Mouse (Mus musculus) liver, postnatal 0 days (tissue): ENCODE measurements around the gene Fam189b. TPM values are rescaled to one million over a fixed set of nuclear protein-coding genes. Genes with fewer than 3 reads are reported as not detected.

Experiments used
- ATAC-seq: fragments of 200-750 bp; cut with Nextera tagmentation; 2 replicates; pipeline ENCODE4 v1.8.0; 2017; ENCODE audit warnings: mild to moderate bottlenecking, moderate library complexity
- DNase-seq: peaks from one replicate; pipeline ENCODE4 v3.0.0-alpha.2; 2016
- H3K27ac ChIP-seq: fragments of 300-500 bp; sonication (generic); 2 replicates; pipeline ENCODE4 v1.5.1; 2014; ENCODE audit warnings: antibody characterized with exemption, moderate library complexity, mild to moderate bottlenecking, low read depth
- H3K27me3 ChIP-seq: fragments of 300-500 bp; sonication (generic); 2 replicates; pipeline ENCODE4 v1.6.1; 2014; ENCODE audit warnings: low read length, control low read depth, mixed read lengths; ENCODE audit not compliant: insufficient read depth
- H3K36me3 ChIP-seq: fragments of 300-500 bp; sonication (generic); replicated peaks from 2 replicates; pipeline ENCODE4 v1.6.1; 2014; ENCODE audit warnings: mild to moderate bottlenecking, control low read depth, low read length, moderate library complexity, mixed read lengths; ENCODE audit not compliant: insufficient read depth
- H3K4me1 ChIP-seq: fragments of 300-500 bp; sonication (generic); 2 replicates; pipeline ENCODE4 v1.6.1; 2014; ENCODE audit warnings: antibody characterized with exemption, mild to moderate bottlenecking, control low read depth; ENCODE audit not compliant: insufficient read depth
- H3K4me2 ChIP-seq: fragments of 300-500 bp; sonication (generic); 2 replicates; pipeline ENCODE4 v1.6.1; 2014; ENCODE audit warnings: low read depth, mild to moderate bottlenecking, low read length, moderate library complexity, mixed read lengths
- H3K4me3 ChIP-seq: fragments of 300-500 bp; sonication (generic); 2 replicates; pipeline ENCODE4 v1.5.1; 2014; ENCODE audit warnings: low read depth, low read length
- H3K9ac ChIP-seq: fragments of 300-500 bp; sonication (generic); replicated peaks from 2 replicates; pipeline ENCODE4 v1.6.1; 2014; ENCODE audit warnings: mild to moderate bottlenecking, moderate library complexity
- H3K9me3 ChIP-seq: fragments of 300-500 bp; sonication (generic); 2 replicates; pipeline ENCODE4 v1.6.1; 2016; ENCODE audit warnings: mild to moderate bottlenecking, control low read depth, low read length, mixed read lengths
- CTCF ChIP-seq: sonication (generic); IDR thresholded peaks from 2 replicates; pipeline ENCODE4 v1.5.1; 2016; ENCODE audit warnings: antibody characterized with exemption, low read depth
- EP300 ChIP-seq: IDR thresholded peaks from 2 replicates; pipeline ENCODE4 v1.6.1; 2016; ENCODE audit warnings: antibody characterized with exemption, low read depth, mild to moderate bottlenecking
- WGBS: fragments of 180-500 bp; shearing (Covaris S2); extraction: QIAGEN DNeasy Blood & Tissue Kit; methylation state at CpG from one replicate; pipeline ENCODE4 v1.1.7; 2014; ENCODE audit not compliant: insufficient replicate concordance; 5-methylcytosine and 5-hydroxymethylcytosine counted together
- polyA plus RNA-seq: library from polyadenylated mRNA; unstranded; fragments of >200 nt; fragmentation: Nextera tagmentation; extraction: Ambion mirVana; gene quantifications from 2 replicates; pipeline ENCODE4 v1.2.1, GENCODE M21; 2015

Fam189b gene
- polyA plus RNA-seq, 1 experiment from 2014 or later = 2.1 TPM

GRCm38 (mm10) chr3:89164506-89165267, 18.3 kb upstream of the Fam189b start, which contains the start of gene Clk2:
Gene Clk2, plus strand, starts transcription at chr3:89164795.
- Histone ChIP-seq H3K4me2 (peak within 1 kb of the TSS; percentile 78), H3K9me3 (no peaks in the 10 kb centered on the region), H3K4me1 (peaks cover 23% of the 10 kb centered on the region), H3K27me3 (peaks cover under 1% of the 10 kb centered on the region), H3K36me3 (peaks cover 31% of the 10 kb centered on the region), H3K9ac (peak within 1 kb of the TSS; percentile 93), H3K4me3 (peak within 1 kb of the TSS; percentile 94), H3K27ac (peak within 1 kb of the TSS; percentile 96)
- no peak for TF ChIP-seq CTCF
- TF ChIP-seq EP300 = no peak
- under 1% methylated on average over 57 of the region's 79 CpGs for WGBS
- peak; percentile 97 for DNase-seq
- peak; percentile 98 for ATAC-seq

- no peaks in the 10 kb centered on the region for H3K27me3 ChIP-seq
- no peak for ATAC-seq
- DNase-seq = no peak
- no peaks in the 10 kb centered on the region for H3K9me3 ChIP-seq
- peaks cover 37% of the 10 kb centered on the region for H3K36me3 ChIP-seq
- H3K4me1 ChIP-seq = peaks cover 16% of the 10 kb centered on the region
- peak overlapping the region; percentile 94 for H3K4me3 ChIP-seq
- no peak for TF ChIP-seq EP300
- TF ChIP-seq CTCF = no peak
- WGBS = 16% methylated on average over 12 of the region's 12 CpGs
- H3K4me2 ChIP-seq = peak overlapping the region; percentile 78
- peak overlapping the region; percentile 93 for H3K9ac ChIP-seq
- H3K27ac ChIP-seq = peak overlapping the region; percentile 96
These were observed 17.6 kb upstream of the Fam189b start for GRCm38 (mm10) chr3:89165268-89165870.

GRCm38 (mm10) chr3:89166945-89167344, 16.0 kb upstream of the Fam189b start:
- Histone ChIP-seq H3K4me2 (no peak overlapping the region), H3K4me3 (no peak overlapping the region), H3K36me3 (peaks cover 47% of the 10 kb centered on the region), H3K4me1 (peaks cover 16% of the 10 kb centered on the region), H3K27ac (no peak overlapping the region), H3K9ac (no peak overlapping the region; the same call in 1 of the 2 replicates), H3K9me3 (no peaks in the 10 kb centered on the region), H3K27me3 (no peaks in the 10 kb centered on the region)
- DNase-seq (no peak), ATAC-seq (no peak)
- TF ChIP-seq CTCF (no peak), EP300 (no peak)
- WGBS = 91% methylated on average over 19 of the region's 19 CpGs

- ATAC-seq = no peak
These were observed 8.1 kb upstream of the Fam189b start for GRCm38 (mm10) chr3:89174844-89175243.

GRCm38 (mm10) chr3:89175544-89175943, 7.4 kb upstream of the Fam189b start:
- no peak overlapping the region for H3K9ac ChIP-seq
- ATAC-seq (no peak), DNase-seq (no peak)
- no peak for TF ChIP-seq CTCF
- no peak for TF ChIP-seq EP300
- no peak overlapping the region for H3K27ac ChIP-seq
- WGBS = 91% methylated on average over 10 of the region's 10 CpGs
- no peak overlapping the region for H3K4me3 ChIP-seq
- H3K4me1 ChIP-seq = peaks cover 10% of the 10 kb centered on the region
- no peak overlapping the region for H3K4me2 ChIP-seq
- peaks cover 65% of the 10 kb centered on the region for H3K36me3 ChIP-seq
- no peaks in the 10 kb centered on the region for H3K9me3 ChIP-seq
- no peaks in the 10 kb centered on the region for H3K27me3 ChIP-seq

More at GRCm38 (mm10) chr3:89174844-89175243, 8.1 kb upstream of the Fam189b start:
- Histone ChIP-seq H3K27me3 (no peaks in the 10 kb centered on the region), H3K4me3 (no peak overlapping the region), H3K36me3 (peaks cover 65% of the 10 kb centered on the region), H3K9ac (no peak overlapping the region), H3K9me3 (no peaks in the 10 kb centered on the region), H3K4me1 (peaks cover 10% of the 10 kb centered on the region), H3K27ac (no peak overlapping the region), H3K4me2 (no peak overlapping the region)
- DNase-seq = no peak
- no peak for TF ChIP-seq CTCF
- no peak for TF ChIP-seq EP300
- WGBS = 92% methylated on average over 11 of the region's 11 CpGs

GRCm38 (mm10) chr3:89176421-89176820, 6.5 kb upstream of the Fam189b start:
- Histone ChIP-seq H3K36me3 (peaks cover 66% of the 10 kb centered on the region), H3K4me3 (no peak overlapping the region), H3K27ac (no peak overlapping the region), H3K27me3 (no peaks in the 10 kb centered on the region), H3K9ac (no peak overlapping the region), H3K4me2 (no peak overlapping the region), H3K4me1 (peaks cover 10% of the 10 kb centered on the region), H3K9me3 (no peaks in the 10 kb centered on the region)
- TF ChIP-seq EP300 (no peak), CTCF (no peak)
- no peak for ATAC-seq
- DNase-seq = no peak
- WGBS = 82% methylated on average over 7 of the region's 7 CpGs
